7 mouse cellular contexts compared by ENCODE assay signal in the genomic region with DNA sequence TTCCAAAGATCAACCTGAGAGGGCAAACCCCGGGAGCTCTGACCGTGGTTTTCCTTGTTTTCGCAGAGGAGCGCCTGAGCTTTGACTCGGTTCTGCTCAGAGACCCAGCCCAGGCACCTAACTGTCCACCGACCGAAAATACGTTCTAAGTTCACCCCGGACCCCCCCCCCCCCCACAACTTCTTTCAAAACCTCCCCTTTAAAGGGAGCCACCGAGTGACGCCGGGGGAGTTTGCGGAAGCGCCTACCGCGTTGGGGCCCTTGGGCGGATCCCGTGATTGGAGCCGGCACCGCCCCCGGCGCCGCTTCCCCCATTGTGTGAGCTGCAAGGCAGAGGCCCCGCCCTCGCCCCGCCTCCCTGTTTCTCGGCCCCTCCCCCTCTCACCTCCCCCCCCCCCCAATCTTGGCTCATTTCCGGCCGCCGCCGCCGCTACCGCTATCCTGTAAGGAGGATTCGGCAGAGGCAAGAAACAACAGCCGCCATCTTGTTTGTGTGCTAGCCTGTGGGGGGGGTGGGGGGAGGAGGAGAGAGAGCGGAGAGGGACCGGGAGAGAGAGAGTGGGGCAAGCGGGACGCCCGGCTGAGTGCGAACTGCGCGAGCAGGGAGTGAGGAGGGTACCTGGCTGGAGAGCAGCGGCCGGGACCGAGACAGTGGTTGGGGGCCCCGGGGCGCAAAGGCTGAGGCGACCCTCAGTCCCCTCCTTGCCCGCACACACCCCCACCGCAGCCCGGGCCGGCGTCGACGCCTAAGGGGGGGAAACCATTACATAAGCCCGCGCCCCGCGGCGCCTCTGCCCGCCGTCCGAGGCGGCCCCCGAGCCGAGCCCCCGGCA. TPM values are rescaled to one million over a fixed set of nuclear protein-coding genes. Genes with fewer than 3 reads are reported as not detected.
DNase-seq lines count a peak whose midpoint lies in the region; ATAC-seq lines count a peak whose summit lies in the region.

A gene (plus strand): TSS at position 439 of the 833 bp plus-strand sequence.

- H3K27me3 ChIP-seq in intestine, embryonic 15.5 days (replicated peaks) = no peaks in the 10 kb centered on the region
- no peaks in the 10 kb centered on the region for H3K27me3 ChIP-seq in midbrain, embryonic 10.5 days (ENCODE audit: low read depth, poor library complexity, severe bottlenecking)

- WGBS in intestine, embryonic 15.5 days = under 1% methylated on average over 64 of the region's 68 CpGs
- WGBS in midbrain, embryonic 10.5 days = under 1% methylated on average over 67 of the region's 68 CpGs

- H3K4me1 ChIP-seq in intestine, embryonic 15.5 days (replicated peaks) = 0 out of 2 replicates have a peak, but pooled peaks cover 9% of the 10 kb centered on the region
- H3K4me1 ChIP-seq in midbrain, embryonic 10.5 days = peaks cover 27% of the 10 kb centered on the region

- peak within 1 kb of the TSS; percentile 100 for H3K9ac ChIP-seq in intestine, embryonic 15.5 days

- DNase-seq in adrenal gland, adult 2 months = peak; percentile 97
- peak; percentile 94 for DNase-seq in embryo, embryonic 11.5 days (ENCODE audit: low read depth, low spot score)
- peak; percentile 93 to 95 for DNase-seq in gastrocnemius, postnatal 36 days
- DNase-seq in left cerebral cortex, postnatal 25 days (ENCODE audit: low spot score in 2 of 2) = peak; percentile 96 to 98
- DNase-seq in midbrain, embryonic 10.5 days (ENCODE audit: low spot score) = peak; percentile 98
- peak; percentile 97 for DNase-seq in right cerebral cortex, postnatal 4 days

- ATAC-seq in intestine, embryonic 15.5 days = peak; percentile 96

- H3K4me3 ChIP-seq in intestine, embryonic 15.5 days (replicated peaks) = peak within 1 kb of the TSS; percentile 96
- H3K4me3 ChIP-seq in midbrain, embryonic 10.5 days = peak within 1 kb of the TSS; percentile 98

- H3K9me3 ChIP-seq in intestine, embryonic 15.5 days = no peaks in the 10 kb centered on the region
- H3K9me3 ChIP-seq in midbrain, embryonic 10.5 days (replicated peaks) = no peaks in the 10 kb centered on the region

- intact Hi-C loops in gastrocnemius, postnatal 36 days (cut with DNase I) = loop anchor here (2.0 kb wide), 1 partner anchor 120 kb away; no protein-coding TSS in a partner anchor
- intact Hi-C loops in left cerebral cortex, postnatal 25 days (cut with DNase I) = loop anchor here (1.0 kb wide), 3 partner anchors 62 to 185 kb away; a partner anchor contains a TSS

- no peaks in the 10 kb centered on the region for H3K36me3 ChIP-seq in intestine, embryonic 15.5 days
- peaks cover 18% of the 10 kb centered on the region for H3K36me3 ChIP-seq in midbrain, embryonic 10.5 days

- peak within 1 kb of the TSS; percentile 68 for H3K4me2 ChIP-seq in intestine, embryonic 15.5 days (replicated peaks)

- peak within 1 kb of the TSS; percentile 100 for H3K27ac ChIP-seq in intestine, embryonic 15.5 days
- peak within 1 kb of the TSS; percentile 100 for H3K27ac ChIP-seq in midbrain, embryonic 10.5 days (replicated peaks)

RNA-seq across cellular contexts. Expression of the gene that starts here (rescaled TPM):
- total RNA-seq in adrenal gland, adult 2 months (2021) = 10 to 100 TPM; 56.0 to 71.2 TPM
- polyA plus RNA-seq in adrenal gland, adult 2 months (2012; rRNA removed) = 19.5 and 26.5 TPM in 2 replicates
- 10 to 100 TPM; 30.5 to 33.8 TPM for total RNA-seq in gastrocnemius, postnatal 36 days (2021)
- 12.7 and 15.0 TPM in 2 replicates for polyA plus RNA-seq in intestine, embryonic 15.5 days (2015; fragmentation: Nextera tagmentation; extraction: Ambion mirVana)
- total RNA-seq in left cerebral cortex, postnatal 25 days (2021) = 10 to 100 TPM; 64.1 to 66.4 TPM
- 14.1 and 21.1 TPM in 2 replicates for polyA plus RNA-seq in midbrain, embryonic 10.5 days (2016; fragmentation: Nextera tagmentation; extraction: Ambion mirVana)

Comparison
In these comparisons a context has a peak if more than half of its experiments do, and no peak if none do; other contexts are left out.
1. Peak in every context shown above with its lines: DNase-seq, ATAC-seq, H3K4me3 ChIP-seq and H3K27ac ChIP-seq.